ENCODE assay signal across 8 mouse cellular contexts in the genomic region with DNA sequence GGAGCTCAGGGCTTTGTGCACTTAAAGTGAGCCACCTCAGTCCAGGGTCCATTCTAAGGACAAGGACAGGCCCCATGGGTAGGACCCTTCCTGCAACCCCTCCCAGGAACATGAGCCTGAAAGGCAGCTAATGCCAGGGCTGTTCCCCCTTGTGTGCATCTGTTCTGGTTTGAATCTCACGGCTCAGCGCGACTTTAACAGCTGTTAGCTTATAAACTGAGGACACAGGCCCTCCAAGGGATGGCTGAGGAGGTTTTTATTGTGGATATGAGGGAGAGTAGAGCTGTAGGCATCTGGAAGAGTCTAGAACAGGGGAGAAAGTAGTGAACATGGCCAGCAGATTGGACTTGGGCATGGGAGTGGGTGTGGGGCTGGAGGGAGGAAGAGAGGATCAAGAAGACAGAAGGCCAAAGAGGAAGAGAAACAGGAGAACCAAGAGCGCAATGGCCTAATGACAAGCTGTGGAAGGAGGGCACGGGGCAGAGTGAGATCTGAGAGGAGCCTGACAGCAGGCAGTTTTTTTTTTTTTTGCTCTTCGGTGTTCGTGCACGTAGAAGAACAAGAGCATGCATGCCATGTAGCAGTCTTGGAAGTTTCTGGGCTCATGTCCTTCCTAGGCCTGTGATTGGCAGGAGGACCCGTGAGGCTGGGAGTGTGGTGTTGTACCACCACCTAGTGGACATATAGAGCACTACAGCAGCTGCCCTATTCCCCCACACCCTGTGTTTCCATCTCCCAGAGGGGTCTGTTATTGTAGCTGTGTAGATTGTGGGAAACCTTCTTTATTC.
A peak's percentile ranks its signal among the peaks of the same experiment; 100 is the strongest.
DNase-seq lines count a peak whose midpoint lies in the region; ATAC-seq and TF ChIP-seq lines count a peak whose summit lies in the region.

No protein-coding gene starts in this region.

- peaks cover 2% of the 10 kb centered on the region for H3K9me3 ChIP-seq in CH12.LX (replicated peaks; ENCODE audit: low read length)
- H3K9me3 ChIP-seq in kidney, postnatal 0 days (replicated peaks; ENCODE audit: low read length): no peaks in the 10 kb centered on the region

- peak; percentile 49 to 83 for DNase-seq in adrenal gland, adult (ENCODE audit: inconsistent age in 2 of 2, low spot score in 1 of 2)
- DNase-seq in adrenal gland, adult 8-10 months: no peak
- peak; percentile 69 for DNase-seq in CH12.LX (ENCODE audit: extremely low read depth)
- DNase-seq in cerebellum, postnatal 10 days: peak; percentile 82 to 84
- peak; percentile 63 for DNase-seq in gastrocnemius, postnatal 14 days
- peak; percentile 91 for DNase-seq in kidney, postnatal 0 days (ENCODE audit: low spot score)
- DNase-seq in spleen, postnatal 4 days (ENCODE audit: low spot score in 2 of 2): peak; percentile 48 to 75

- H3K27me3 ChIP-seq in CH12.LX (replicated peaks): no peaks in the 10 kb centered on the region
- no peaks in the 10 kb centered on the region for H3K27me3 ChIP-seq in kidney, postnatal 0 days (ENCODE audit: insufficient read depth, low read length)

- no peak for ATAC-seq in kidney, postnatal 0 days (replicated peaks; ENCODE audit: low FRiP score, low read depth)
- ATAC-seq in megakaryocyte-erythroid progenitor cell, adult 5-6 weeks (replicated peaks; ENCODE audit: low FRiP score, low TSS enrichment, poor library complexity, severe bottlenecking): peak; percentile 80

- in situ Hi-C loops in CH12.LX (cut with MboI; ENCODE audit: low pct_ligation_motif_present, low pct_unique_long_range_greater_than_20kb, low sequenced_read_pairs): loop anchor here (5.0 to 10.0 kb wide), 2 partner anchors 82 to 119 kb away; no protein-coding TSS in a partner anchor

- peak; percentile 94 to 98 for TF ChIP-seq CTCF in CH12.LX (conservative IDR thresholded peaks at IDR 0.05 in 1 of 2, IDR thresholded peaks at IDR 0.05 in 1 of 2; ENCODE audit: low read depth in 2 of 2, low read length in 2 of 2)
- peak; percentile 99 for TF ChIP-seq CTCF in kidney, postnatal 0 days (IDR thresholded peaks at IDR 0.05; ENCODE audit: low read depth)

- H3K4me3 ChIP-seq in CH12.LX (replicated peaks in 1 of 3; ENCODE audit: low read depth in 2 of 3, low read length in 2 of 3, poor library complexity in 1 of 3): no peak overlapping the region
- no peak overlapping the region for H3K4me3 ChIP-seq in kidney, postnatal 0 days (replicated peaks; ENCODE audit: low read depth, low read length)

- H3K4me1 ChIP-seq in CH12.LX (ENCODE audit: control insufficient read depth in 1 of 2, insufficient read depth in 2 of 2): peaks cover 10 to 51% of the 10 kb centered on the region in 2 experiments
- H3K4me1 ChIP-seq in kidney, postnatal 0 days (replicated peaks; ENCODE audit: insufficient read depth, low read length): peaks cover 31% of the 10 kb centered on the region

- 33% methylated on average over 9 of the region's 9 CpGs for WGBS in kidney, postnatal 0 days

- TF ChIP-seq EP300 in CH12.LX (IDR thresholded peaks at IDR 0.05; ENCODE audit: low read length): 0 out of 2 replicates have a peak, but pooled peaks have one; percentile 23

- H3K36me3 ChIP-seq in CH12.LX (replicated peaks in 1 of 2; ENCODE audit: control insufficient read depth in 1 of 2, insufficient read depth in 1 of 2, low read length in 1 of 2): peaks cover 0 to 47% of the 10 kb centered on the region in 2 experiments
- no peaks in the 10 kb centered on the region for H3K36me3 ChIP-seq in kidney, postnatal 0 days (ENCODE audit: insufficient read depth, low read length)

- H3K27ac ChIP-seq in CH12.LX (ENCODE audit: insufficient read depth, low read depth): no peak overlapping the region
- no peak overlapping the region for H3K27ac ChIP-seq in kidney, postnatal 0 days

- TF ChIP-seq POLR2A in CH12.LX (IDR thresholded peaks at IDR 0.05; ENCODE audit: low read depth, low read length): no peak

- dilution Hi-C loops in CH12.LX (cut with MboI; ENCODE audit: extremely low pct_ligation_motif_present, extremely low pct_unique_long_range_greater_than_20kb, low sequenced_read_pairs): no loop called here

- no peaks in the 10 kb centered on the region for H3K79me2 ChIP-seq in CH12.LX (replicated peaks; ENCODE audit: control insufficient read depth, extremely low read depth, insufficient read depth, poor library complexity, severe bottlenecking)

- peak; percentile 97 for TF ChIP-seq RAD21 in CH12.LX (IDR thresholded peaks at IDR 0.05; ENCODE audit: low read depth, low read length)

- no peak overlapping the region for H3K4me2 ChIP-seq in CH12.LX (ENCODE audit: insufficient read depth, low read depth, poor library complexity, severe bottlenecking)
- no peak overlapping the region for H3K4me2 ChIP-seq in kidney, postnatal 0 days (ENCODE audit: low read length)

- no peak overlapping the region for H3K9ac ChIP-seq in CH12.LX (ENCODE audit: insufficient read depth, low read depth)
- no peak overlapping the region for H3K9ac ChIP-seq in kidney, postnatal 0 days (ENCODE audit: low read depth, low read length)

- intact Hi-C loops in gastrocnemius, postnatal 14 days (cut with DNase I; ENCODE audit: low total_unique reads): loop anchor here (5.0 kb wide), 1 partner anchor 92 kb away; no protein-coding TSS in a partner anchor

TF ChIP-seq in CH12.LX, 34 proteins besides CTCF, POLR2A, EP300 and RAD21:
- TF ChIP-seq ETS1 (conservative IDR thresholded peaks at IDR 0.05; ENCODE audit: low read depth, low read length): no peak
- no peak for TF ChIP-seq UBTF (IDR thresholded peaks at IDR 0.05; ENCODE audit: low read depth, low read length)
- 0 out of 2 replicates have a peak, but pooled peaks have one; percentile 30 for TF ChIP-seq MXI1 (IDR thresholded peaks at IDR 0.05; ENCODE audit: low read depth, low read length)
- TF ChIP-seq PAX5 (IDR thresholded peaks at IDR 0.05; ENCODE audit: low read length): no peak
- peak; percentile 87 for TF ChIP-seq SMC3 (IDR thresholded peaks at IDR 0.05; ENCODE audit: low read depth, low read length)
- peak; percentile 69 for TF ChIP-seq ZC3H11A (IDR thresholded peaks at IDR 0.05; ENCODE audit: low read depth, low read length)
- TF ChIP-seq ZNF384 (IDR thresholded peaks at IDR 0.05; ENCODE audit: low read depth, low read length): peak; percentile 55
